Mouse (Mus musculus): ENCODE measurements around the gene Nkapd1. TPM values are rescaled to one million over a fixed set of nuclear protein-coding genes. Genes with fewer than 3 reads are reported as not detected.

Nkapd1 gene
- polyA plus RNA-seq, 1 experiment, result 5.1 TPM

DNA sequence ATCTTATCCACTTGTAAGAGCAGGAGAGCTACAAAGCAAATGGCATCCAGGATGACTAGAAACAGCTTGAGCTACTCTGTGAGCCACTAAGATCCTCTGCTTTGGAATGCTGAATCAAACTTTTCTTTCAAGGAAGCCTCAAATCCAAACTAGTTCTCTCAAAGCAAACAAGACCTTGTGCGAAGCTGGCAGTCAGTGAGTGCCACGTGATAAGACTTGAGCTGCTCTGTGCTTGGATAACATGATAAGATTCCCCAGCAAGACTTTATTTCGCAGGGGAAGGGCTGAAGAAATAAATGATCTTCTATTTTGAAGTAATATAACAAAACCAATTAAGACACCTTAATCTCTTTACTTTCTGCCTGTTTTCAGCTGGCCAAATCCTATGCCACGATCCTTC lies 51.3 kb downstream of the Nkapd1 start:
- Histone ChIP-seq H3K27ac (ENCODE audit: insufficient read depth, low read depth, low read length) (no peak overlapping the region), H3K27me3 (replicated peaks; ENCODE audit: control insufficient read depth, insufficient read depth, low read length) (no peaks in the 10 kb centered on the region), H3K4me3 (ENCODE audit: insufficient read depth, low read depth, low read length) (no peak overlapping the region), H3K4me1 (ENCODE audit: control insufficient read depth, insufficient read depth, low read length) (no peaks in the 10 kb centered on the region), H3K36me3 (ENCODE audit: control insufficient read depth, insufficient read depth, low read length) (no peaks in the 10 kb centered on the region)
- 86% methylated on average over 4 of the region's 4 CpGs for WGBS
- no peak for DNase-seq
- TF ChIP-seq POLR2A (IDR thresholded peaks at IDR 0.05; ENCODE audit: low read depth, low read length) (no peak), CTCF (conservative IDR thresholded peaks at IDR 0.05; ENCODE audit: insufficient read depth, insufficient read length, low read depth, low read length) (no peak)

DNA sequence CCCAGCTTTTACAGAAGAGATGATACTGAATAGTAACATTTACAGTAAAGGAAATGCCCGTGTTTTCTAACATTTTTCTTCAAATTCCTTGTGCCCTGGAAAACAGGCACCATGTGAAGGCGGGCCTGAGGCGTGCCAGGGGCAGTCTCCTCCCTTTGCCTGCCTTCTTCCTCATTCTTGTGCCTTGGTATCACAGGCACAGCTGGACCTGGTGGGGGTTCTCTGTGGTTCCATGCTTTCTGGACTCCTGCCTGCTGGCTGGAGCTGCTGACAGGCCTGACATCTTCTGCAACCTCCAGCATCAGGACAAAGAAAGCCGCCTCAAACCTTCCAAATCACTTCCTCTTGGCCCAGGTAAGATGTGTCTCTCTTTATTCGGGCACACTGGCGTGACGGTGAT lies 52.1 kb downstream of the Nkapd1 start:
- H3K27me3 ChIP-seq (replicated peaks; ENCODE audit: control insufficient read depth, insufficient read depth, low read length), result no peaks in the 10 kb centered on the region
- H3K4me3 ChIP-seq (ENCODE audit: insufficient read depth, low read depth, low read length), result no peak overlapping the region
- no peak for TF ChIP-seq POLR2A (IDR thresholded peaks at IDR 0.05; ENCODE audit: low read depth, low read length)
- no peak for TF ChIP-seq CTCF (conservative IDR thresholded peaks at IDR 0.05; ENCODE audit: insufficient read depth, insufficient read length, low read depth, low read length)
- H3K27ac ChIP-seq (ENCODE audit: insufficient read depth, low read depth, low read length), result no peak overlapping the region
- 79% methylated on average over 7 of the region's 7 CpGs for WGBS
- no peaks in the 10 kb centered on the region for H3K36me3 ChIP-seq (ENCODE audit: control insufficient read depth, insufficient read depth, low read length)
- DNase-seq, result no peak
- H3K4me1 ChIP-seq (ENCODE audit: control insufficient read depth, insufficient read depth, low read length), result no peaks in the 10 kb centered on the region

DNA sequence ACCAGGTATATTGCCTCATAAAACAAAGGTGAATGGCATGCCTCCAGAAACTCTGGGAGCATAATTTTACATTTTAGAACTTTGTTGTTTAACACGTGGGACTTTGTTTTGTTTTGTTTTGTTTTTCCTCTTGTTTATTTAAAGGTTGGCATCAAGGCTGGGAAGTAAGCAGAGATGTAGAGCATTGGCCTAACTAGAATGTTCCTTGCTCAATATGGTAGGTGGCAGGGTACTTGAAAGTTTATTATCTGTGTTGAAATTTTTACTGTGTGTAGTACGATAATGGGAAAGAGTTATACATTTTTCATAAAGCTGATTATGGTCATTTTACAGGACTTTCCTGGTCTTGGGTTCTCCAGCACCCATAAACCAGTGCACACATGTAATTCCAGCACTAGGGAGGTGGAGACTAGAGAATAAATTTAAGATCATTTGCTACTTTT lies 55.3 kb downstream of the Nkapd1 start:
- Histone ChIP-seq H3K4me1 (ENCODE audit: control insufficient read depth, insufficient read depth, low read length) (no peaks in the 10 kb centered on the region), H3K27ac (ENCODE audit: insufficient read depth, low read depth, low read length) (no peak overlapping the region), H3K27me3 (replicated peaks; ENCODE audit: control insufficient read depth, insufficient read depth, low read length) (no peaks in the 10 kb centered on the region), H3K36me3 (ENCODE audit: control insufficient read depth, insufficient read depth, low read length) (no peaks in the 10 kb centered on the region), H3K4me3 (ENCODE audit: insufficient read depth, low read depth, low read length) (no peak overlapping the region)
- TF ChIP-seq CTCF (conservative IDR thresholded peaks at IDR 0.05; ENCODE audit: insufficient read depth, insufficient read length, low read depth, low read length) (no peak), POLR2A (IDR thresholded peaks at IDR 0.05; ENCODE audit: low read depth, low read length) (no peak)
- WGBS, result 64% methylated on average over 2 of the region's 2 CpGs
- no peak for DNase-seq

DNA sequence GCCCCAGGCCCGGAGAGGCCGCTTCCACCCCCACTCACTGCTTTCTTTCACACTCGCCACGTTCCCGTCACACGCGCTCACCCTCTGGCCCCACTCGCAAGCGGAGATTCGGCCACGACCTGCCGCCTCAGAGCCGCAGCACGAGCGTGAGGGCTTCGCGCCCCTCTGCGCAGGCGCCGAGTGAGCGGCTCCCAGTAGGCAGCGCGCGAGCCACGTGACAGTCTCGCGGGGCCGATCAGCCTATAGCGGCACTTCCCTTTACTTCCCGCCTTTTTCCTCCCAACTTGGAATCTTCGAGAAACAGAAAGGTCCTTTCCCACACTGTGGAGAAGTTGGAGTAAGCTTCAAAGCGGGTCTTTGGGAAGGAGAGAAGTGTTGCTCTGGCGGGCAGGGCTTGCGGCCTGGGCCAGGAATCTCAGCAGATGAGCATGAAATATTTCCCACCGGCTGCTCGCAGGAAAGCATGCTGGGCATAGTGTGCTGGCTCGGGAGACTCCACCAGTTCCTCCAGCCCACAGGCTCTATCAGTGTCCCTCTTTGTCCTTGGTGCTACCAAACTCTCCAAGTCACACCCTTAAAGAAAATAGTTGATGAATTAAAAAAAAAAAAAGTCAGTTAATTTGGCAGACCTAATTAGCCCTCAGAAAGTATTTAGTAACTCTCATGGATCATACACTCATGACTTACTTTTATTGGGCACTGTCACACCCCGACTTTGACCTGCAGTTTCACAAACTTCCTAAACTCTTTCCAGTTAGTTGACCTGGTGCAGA lies 55.9 kb downstream of the Nkapd1 start, which contains the start of gene Tex12:
Tex12 (minus strand) TSS at position 181 of the 773 bp plus-strand sequence.
- DNase-seq, result peak; percentile 40
- Histone ChIP-seq H3K27me3 (replicated peaks; ENCODE audit: control insufficient read depth, insufficient read depth, low read length) (no peaks in the 10 kb centered on the region), H3K36me3 (ENCODE audit: control insufficient read depth, insufficient read depth, low read length) (no peaks in the 10 kb centered on the region), H3K4me3 (ENCODE audit: insufficient read depth, low read depth, low read length) (no peak within 1 kb of the TSS), H3K27ac (ENCODE audit: insufficient read depth, low read depth, low read length) (no peak within 1 kb of the TSS), H3K4me1 (ENCODE audit: control insufficient read depth, insufficient read depth, low read length) (no peaks in the 10 kb centered on the region)
- WGBS, result 90% methylated on average over 38 of the region's 38 CpGs
- no peak for TF ChIP-seq CTCF (conservative IDR thresholded peaks at IDR 0.05; ENCODE audit: insufficient read depth, insufficient read length, low read depth, low read length)

Other genes with a start within 250 kb of the Nkapd1 start
- gene Plet1, start 122.9 kb downstream of the Nkapd1 start, polyA plus RNA-seq (2012; rRNA removed), result 82.6 and 86.0 TPM in 2 replicates
- 50.2 and 58.6 TPM in 2 replicates for gene Pts, start 88.7 kb downstream of the Nkapd1 start, polyA plus RNA-seq (2012; rRNA removed)
- 1.4 and 2.2 TPM in 2 replicates for gene Il18, start 62.6 kb downstream of the Nkapd1 start, polyA plus RNA-seq (2012; rRNA removed)
- 4.6 and 5.3 TPM in 2 replicates for gene Bco2, start 62.3 kb downstream of the Nkapd1 start, polyA plus RNA-seq (2012; rRNA removed)
- not detected in 2 replicates for gene Tex12, start 56.1 kb downstream of the Nkapd1 start, polyA plus RNA-seq (2012; rRNA removed)
- gene Sdhd, start 13.7 kb downstream of the Nkapd1 start, polyA plus RNA-seq (2012; rRNA removed), result 541 and 551 TPM in 2 replicates
- gene Timm8b, start 13.6 kb downstream of the Nkapd1 start, polyA plus RNA-seq (2012; rRNA removed), result 292 and 335 TPM in 2 replicates
- 2.1 and 2.7 TPM in 2 replicates for gene Pih1d2, start 143 bp downstream of the Nkapd1 start, polyA plus RNA-seq (2012; rRNA removed)
- gene Dlat, start 42.3 kb upstream of the Nkapd1 start, polyA plus RNA-seq (2012; rRNA removed), result 60.8 and 70.8 TPM in 2 replicates
- 4.6 and 5.3 TPM in 2 replicates for gene Dixdc1, start 122.1 kb upstream of the Nkapd1 start, polyA plus RNA-seq (2012; rRNA removed)
- gene 2310030G06Rik, start 129.1 kb upstream of the Nkapd1 start, polyA plus RNA-seq (2012; rRNA removed), result 39.0 and 41.1 TPM in 2 replicates
- 548 and 676 TPM in 2 replicates for gene Cryab, start 133.9 kb upstream of the Nkapd1 start, polyA plus RNA-seq (2012; rRNA removed)
- 20.0 and 21.1 TPM in 2 replicates for gene Hspb2, start 134.9 kb upstream of the Nkapd1 start, polyA plus RNA-seq (2012; rRNA removed)
- 3.6 and 4.3 TPM in 2 replicates for gene Fdxacb1, start 150.8 kb upstream of the Nkapd1 start, polyA plus RNA-seq (2012; rRNA removed)
- gene Alg9, start 157.6 kb upstream of the Nkapd1 start, polyA plus RNA-seq (2012; rRNA removed), result 20.3 and 21.3 TPM in 2 replicates
- gene 1110032A03Rik, start 158.1 kb upstream of the Nkapd1 start, polyA plus RNA-seq (2012; rRNA removed), result 97.4 and 111 TPM in 2 replicates
- 10.2 and 13.0 TPM in 2 replicates for gene Ppp2r1b, start 227.8 kb upstream of the Nkapd1 start, polyA plus RNA-seq (2012; rRNA removed)

All from kidney, adult 2 months (tissue).